Mouse (Mus musculus) cortical plate, adult 2 months (tissue): Measurements from ENCODE around the gene Nsrp1.

ENCODE experiments used
- CTCF ChIP-seq: fragments of 200-500 bp; IDR thresholded peaks from 2 replicates; pipeline ENCODE4 v1.5.1; 2011; ENCODE audit warnings: mild to moderate bottlenecking, control low read depth, low read length; ENCODE audit not compliant: insufficient read depth; ENCODE audit errors: extremely low read depth
- POLR2A ChIP-seq: fragments of 200-500 bp; IDR thresholded peaks from 2 replicates; pipeline ENCODE4 v1.6.1; 2011; ENCODE audit warnings: mild to moderate bottlenecking, low read length, control low read depth; ENCODE audit not compliant: insufficient read depth; ENCODE audit errors: extremely low read depth

DNA sequence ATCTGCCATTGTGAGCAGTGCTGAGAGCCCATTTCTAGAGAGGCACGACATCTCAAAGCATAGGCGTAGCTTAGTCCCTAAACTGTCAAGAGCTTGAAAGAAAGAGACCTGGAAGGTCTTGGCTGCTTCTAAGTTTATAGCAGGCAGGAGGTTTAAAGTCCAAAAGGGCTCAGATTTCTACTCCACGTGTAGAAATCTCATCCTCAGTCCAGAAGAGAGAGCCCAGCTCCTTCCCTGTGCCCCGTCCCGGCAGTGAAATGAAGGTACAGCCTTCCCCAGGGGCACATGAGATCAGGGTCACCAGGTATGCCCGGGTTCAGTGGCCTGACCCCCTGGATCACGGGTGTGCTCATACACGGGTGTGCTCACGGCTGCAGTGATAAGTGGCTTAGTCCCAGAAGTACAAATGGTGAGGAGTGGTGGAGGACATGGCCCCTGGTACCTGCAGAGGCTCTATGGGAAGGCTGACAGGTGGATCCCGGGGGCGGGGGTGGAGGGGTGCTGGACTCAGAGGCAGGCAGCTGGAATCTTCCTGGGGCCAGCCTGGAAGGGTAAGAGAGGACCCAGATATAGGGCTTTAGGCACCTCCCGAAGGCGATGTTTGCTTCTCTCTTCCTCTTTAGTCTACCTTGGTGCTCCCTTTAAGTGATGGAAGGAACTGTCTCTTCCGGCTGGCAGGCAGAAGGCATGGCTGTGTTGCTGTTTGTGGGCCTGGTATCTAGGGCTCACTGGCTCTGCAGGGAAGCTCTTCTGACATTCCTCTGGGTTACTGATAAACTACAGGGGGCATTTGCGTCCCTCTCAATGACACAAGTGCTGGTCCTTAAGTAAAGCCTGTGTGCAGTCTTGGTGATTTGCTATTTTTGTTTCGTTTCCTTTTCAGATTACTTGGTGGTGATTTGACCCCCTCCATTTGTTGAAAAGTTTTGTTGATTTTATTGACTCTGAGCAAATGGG is 68.9 kb downstream of the Nsrp1 start:
- no peak for TF ChIP-seq CTCF
- no peak for TF ChIP-seq POLR2A
